Mouse (Mus musculus): ENCODE results near the gene Fam187b.

DNA sequence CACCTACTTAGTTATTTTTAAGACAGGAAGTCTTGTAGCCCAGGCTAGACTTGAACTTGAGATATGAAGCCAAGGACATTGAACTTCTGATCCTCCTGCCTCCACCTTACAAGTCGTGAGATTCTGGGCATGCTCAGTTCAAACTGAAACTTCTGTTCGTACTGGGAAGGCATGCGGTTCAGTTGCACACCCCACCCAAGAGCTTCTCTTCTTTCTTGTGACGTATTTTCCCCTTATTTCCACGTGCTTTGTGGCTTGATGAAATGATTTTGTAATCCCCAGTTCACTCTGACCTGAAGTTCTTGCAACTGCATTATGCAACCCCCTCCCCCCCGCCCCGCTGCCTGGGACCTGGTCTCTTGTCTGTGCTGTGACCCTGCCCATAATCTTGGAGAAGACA lies 58.1 kb downstream of the Fam187b start:
- TF ChIP-seq USF1 (IDR thresholded peaks at IDR 0.05; ENCODE audit: low read depth) (no peak), CTCF (IDR thresholded peaks at IDR 0.05; ENCODE audit: control insufficient read depth, insufficient read depth, insufficient read length) (no peak), MYOD1 (IDR thresholded peaks at IDR 0.05; ENCODE audit: control insufficient read depth, insufficient read length, low read depth) (no peak)

Data from C2C12 (cell line).